Mouse (Mus musculus): ENCODE results near the gene BC048679. TPM values are rescaled to one million over a fixed set of nuclear protein-coding genes. Genes with fewer than 3 reads are reported as not detected.

The BC048679 gene
- not detected for total RNA-seq (2022)

DNA sequence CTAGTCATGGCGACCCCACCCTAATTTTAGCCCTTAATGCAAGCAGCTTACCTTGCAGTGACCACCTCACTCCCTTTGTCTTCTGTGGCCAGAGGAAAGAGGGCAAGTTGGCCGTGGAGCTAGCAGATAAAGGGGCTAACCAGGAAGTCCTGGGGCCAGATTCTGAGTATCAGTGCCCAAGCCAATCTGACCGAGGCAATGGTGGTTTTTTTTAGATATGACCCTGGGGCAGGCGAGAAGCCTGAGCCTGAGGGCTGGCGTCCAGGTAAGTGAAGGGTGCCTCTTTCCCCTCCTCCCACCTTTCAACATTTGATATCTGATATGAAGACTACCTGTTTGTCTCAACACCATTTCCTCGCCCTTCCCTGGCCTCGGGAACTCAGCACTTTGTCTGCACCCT lies at the start of gene BC048679:
Gene BC048679, minus strand, starts transcription at position 101 of the 400 bp plus-strand sequence.
- DNase-seq (ENCODE audit: low spot score in 2 of 2): no peak

DNA sequence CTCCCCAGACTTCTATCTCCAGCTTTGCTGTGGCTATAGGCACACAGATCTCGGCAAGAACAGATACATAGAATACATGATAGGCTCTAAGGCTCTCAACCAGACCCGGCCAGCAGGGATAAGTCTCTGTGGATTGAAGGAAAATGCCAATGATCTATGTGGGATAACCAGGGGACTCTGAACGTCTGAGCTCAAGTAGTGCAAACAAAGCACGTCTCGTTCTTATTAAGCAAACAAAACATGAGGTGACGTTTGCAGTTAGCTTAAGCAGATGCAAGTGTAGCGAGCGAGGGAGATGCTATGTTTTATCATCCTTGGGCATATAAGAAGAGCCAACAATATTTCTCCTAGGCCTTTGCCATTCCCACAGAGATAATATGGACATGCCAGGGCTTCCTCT lies 44.9 kb upstream of the BC048679 start:
- no peak for DNase-seq (ENCODE audit: low spot score in 2 of 2)

- peak in 1 of 2 experiments; percentile 80 for DNase-seq (ENCODE audit: low spot score in 2 of 2)
Observed at GRCm38 (mm10) chr7:81541924-81542524, 43.9 kb upstream of the BC048679 start.

- no peak for DNase-seq (ENCODE audit: low spot score in 2 of 2)
Observed at GRCm38 (mm10) chr7:81540999-81541398, 42.9 kb upstream of the BC048679 start.

DNA sequence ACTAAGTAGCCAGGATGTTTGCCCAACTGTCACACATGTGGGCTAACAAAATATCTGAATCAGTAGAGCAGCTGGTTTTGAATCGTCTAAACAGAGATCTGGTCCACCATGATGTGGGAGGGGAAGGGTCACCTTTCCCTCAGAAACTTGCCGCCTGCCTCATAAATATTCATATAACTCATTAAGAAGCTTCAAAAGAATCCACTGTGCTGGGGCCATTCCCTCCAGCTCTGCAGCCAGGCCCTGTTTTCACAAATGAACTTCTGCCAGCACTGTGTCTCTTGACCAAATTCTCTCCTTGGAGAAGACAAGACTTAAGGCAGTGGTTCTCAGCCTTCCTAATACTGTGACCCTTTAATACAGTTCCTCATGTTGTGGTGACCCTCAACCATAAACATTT lies 41.5 kb upstream of the BC048679 start:
- peak in 1 of 2 experiments; percentile 18 for DNase-seq (ENCODE audit: low spot score in 2 of 2)

DNA sequence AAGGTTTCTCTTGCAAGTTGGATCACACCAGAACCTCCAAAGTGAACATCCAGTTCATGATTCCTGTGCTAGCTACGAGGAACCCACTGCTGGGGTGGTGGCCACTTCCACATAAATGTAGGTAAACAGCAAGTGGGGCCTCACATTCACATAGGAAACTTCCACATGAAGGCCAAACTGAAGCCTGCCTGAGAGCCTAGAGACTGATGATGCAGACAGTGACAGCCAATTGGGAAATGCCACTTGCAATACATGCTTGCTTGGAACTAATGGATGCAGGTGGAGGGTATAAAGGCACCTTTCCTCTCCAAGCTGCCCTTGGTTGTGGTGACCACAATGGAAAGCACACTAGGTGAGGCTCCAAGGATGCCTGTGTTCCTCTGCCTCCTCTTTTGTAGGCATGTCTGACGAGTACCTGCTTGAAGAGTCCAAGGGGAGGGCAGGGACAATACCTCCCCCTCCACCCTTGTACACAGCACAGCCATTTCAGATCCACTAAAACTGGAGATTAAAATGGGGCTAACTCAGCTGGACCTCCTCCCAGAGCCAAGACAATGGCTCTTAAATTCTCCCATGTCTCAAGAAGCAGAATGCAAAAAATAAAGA lies 40.1 kb upstream of the BC048679 start:
- DNase-seq (ENCODE audit: low spot score in 2 of 2): no peak

GRCm38 (mm10) chr7:81536478-81536877 lies 38.4 kb upstream of the BC048679 start:
- DNase-seq (ENCODE audit: low spot score in 2 of 2): no peak

DNA sequence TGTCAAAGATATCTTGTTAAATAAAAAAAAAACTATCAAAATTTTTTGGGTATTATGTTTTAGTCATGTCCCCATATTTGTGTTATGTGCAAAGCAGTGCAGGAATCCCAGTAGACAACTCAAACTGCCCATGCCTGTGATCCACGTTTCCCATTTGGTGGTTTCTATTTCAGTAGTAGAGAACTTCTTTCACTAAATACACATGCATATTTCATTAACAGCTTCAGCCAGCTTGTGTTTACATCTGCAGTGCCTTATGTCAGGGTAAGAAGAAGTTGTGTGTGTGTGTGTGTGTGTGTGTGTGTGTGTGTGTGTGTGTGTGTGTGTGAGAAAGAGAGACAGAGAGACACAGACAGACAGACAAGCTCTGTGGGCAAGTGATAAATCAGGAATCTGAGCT lies 33.4 kb upstream of the BC048679 start:
- DNase-seq (ENCODE audit: low spot score in 2 of 2): no peak

DNA sequence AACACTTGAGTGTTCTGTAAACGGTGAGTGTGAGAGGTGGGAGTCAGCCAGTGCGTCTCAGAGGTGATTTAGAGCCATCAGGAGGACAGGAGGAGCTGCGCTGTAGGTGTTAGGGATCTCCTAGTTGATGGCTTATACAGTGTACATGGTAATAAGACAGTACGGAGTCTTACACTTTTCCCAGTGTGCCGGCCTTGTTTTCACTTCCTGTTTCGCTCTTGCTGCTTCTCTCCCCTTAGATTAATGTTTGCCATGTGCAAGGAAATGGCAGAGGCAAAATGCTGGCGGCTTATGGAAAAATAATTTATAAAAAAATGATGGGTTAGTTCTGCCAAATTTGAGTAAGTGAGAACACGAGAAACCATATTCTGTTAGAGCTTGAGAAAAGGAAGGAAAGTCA lies 30.8 kb upstream of the BC048679 start:
- DNase-seq (ENCODE audit: low spot score in 2 of 2): no peak

DNA sequence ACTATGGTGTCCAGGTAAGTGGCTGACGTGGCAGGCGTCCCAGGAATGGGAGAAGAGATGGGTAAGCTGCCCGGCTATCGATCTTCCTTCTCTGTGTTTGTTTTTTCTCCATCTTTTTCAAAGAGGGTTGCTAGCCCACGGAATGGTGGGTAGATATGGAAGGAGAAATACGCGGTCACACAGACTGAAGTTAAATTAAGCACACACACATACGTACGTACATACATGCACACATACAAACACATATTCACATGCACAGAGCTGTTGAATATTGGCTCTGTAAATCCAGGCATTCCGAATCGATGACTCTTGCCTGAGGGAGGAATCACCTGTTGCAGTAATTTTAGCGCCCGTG lies 25.6 kb upstream of the BC048679 start:
- DNase-seq (ENCODE audit: low spot score in 2 of 2): no peak

DNA sequence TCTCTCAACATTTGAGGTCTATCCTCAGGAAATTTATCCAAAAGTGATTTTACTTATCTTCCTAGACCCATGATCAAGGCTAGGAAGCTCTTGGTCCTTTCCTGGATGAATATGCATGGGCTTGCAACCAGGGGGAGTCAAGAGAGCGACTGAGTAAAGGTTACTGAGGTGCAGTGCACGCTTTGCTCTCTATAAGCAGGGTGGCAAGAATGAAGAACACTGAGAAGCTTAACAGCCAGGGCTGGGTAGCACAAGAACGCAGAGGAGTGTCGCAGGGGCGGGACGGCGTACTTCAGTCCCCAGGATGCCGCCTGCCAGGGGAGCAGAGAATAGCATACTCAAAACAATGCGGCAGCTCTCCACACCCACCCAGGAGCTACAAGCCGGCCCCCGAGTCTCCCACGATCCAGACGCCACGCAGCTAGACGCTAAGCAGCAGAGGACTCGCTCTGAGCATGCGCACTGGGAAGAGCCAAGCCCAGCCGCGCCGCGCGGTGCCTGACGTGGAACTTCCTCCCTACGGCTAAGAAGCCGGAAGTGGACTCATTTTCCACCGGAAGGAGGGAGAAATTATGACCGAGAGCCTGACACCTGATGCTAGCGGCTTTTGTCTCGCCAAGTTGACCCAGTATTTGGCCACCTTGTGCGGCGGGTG lies 25.1 kb upstream of the BC048679 start:
- peak; percentile 67 to 89 for DNase-seq (ENCODE audit: low spot score in 2 of 2)

DNA sequence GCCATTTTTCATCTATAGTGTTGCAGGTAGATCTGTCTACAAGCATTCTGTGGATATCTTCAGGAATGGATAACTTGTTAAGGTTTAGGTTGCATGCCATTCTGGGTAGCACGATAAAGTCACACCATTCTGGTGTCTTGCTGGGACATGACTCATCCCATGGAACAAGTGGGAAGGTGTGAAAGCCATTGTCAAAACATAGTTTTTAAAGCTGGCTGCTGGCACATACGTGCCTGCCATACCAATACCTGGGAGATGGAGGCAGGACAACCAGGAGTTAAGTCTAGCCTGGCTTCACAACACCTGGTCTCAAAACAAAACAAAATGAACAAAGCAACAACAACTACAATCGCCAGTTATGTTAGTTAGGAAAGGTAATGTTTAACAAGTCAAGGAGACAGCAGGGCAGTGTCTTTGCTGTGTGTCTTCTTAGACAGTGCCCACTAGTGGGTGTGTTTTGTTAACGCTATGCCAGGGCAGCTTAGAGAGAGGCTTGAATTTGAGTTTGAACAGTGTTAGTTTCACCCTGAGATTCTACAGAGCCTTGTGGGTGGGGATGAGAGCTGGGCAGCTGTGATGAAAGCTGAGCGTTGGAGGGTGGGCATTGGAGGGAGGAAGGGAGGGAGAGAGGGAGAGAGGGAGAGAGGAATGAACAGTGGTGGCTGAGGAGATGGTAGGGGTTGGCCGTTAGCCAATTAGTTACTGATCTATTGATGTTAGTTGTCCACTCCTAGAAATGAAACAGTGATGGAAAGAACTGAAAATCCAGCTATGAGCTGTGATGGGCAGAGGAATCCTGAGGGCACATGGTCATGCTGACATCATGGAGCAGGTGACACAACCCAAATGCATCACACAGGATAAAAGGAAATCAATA lies 18.3 kb upstream of the BC048679 start:
- peak in 1 of 2 experiments; percentile 43 for DNase-seq (ENCODE audit: low spot score in 2 of 2)

DNA sequence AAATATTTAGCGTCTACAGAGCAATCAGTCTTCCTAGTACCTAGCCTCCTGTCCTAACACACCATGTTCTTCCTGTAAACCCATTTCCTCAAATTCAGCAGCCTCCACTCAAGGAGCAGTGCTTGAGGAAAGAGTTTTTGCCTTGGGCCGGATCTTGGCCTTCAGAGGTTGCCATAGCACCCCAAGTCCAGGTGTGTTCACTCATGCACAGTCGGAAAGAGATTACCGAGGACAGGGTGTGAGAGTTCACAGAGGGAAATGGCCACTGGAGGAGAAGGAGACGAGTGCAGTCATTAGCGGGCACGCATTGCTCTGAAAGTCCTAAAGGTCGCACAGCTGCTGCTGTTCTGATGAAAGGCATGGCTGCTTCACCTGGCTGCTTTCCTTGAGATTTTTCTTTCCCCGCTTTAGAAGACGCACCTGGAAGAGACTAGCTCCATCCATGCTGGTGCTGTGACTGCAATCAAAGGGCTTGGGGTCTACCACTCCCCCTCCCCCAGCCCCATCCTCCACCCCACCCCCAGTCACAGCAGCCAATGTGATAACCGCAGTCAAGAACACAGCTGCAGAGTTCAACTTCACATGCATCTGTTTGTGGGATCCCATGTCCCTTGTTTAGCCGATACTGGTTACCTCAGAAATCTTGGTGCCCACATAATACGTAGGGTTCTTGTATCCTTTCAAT lies 17.0 kb upstream of the BC048679 start:
- DNase-seq (ENCODE audit: low spot score in 2 of 2): no peak

- DNase-seq (ENCODE audit: low spot score in 2 of 2): no peak
Observed at GRCm38 (mm10) chr7:81501050-81501449, 3.0 kb upstream of the BC048679 start.

DNA sequence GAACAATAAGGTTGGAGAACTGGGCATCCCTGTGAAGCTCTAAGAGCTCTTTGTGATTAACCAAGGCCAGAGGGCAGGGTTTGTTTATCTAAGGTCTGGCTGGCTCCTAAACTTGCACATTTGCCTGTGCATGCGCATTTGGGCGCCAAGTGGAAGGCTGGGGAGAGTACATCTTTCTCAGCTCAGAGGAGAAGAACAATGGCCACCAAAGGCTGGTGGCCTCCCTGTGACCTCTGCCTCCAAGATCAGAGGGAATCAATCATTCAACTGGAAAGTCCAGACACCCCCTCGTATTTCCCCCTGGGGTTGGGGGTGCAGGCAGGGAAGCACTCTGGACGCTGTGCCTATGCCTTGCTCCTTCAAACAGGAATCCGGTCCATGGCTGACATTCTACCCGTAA lies 910 bp downstream of the BC048679 start:
- DNase-seq (ENCODE audit: low spot score in 2 of 2): no peak

- peak; percentile 66 to 78 for DNase-seq (ENCODE audit: low spot score in 2 of 2)
Observed at GRCm38 (mm10) chr7:81493331-81494021, 4.6 kb downstream of the BC048679 start, which contains the start of gene Ap3b2. TSS of gene Ap3b2 (minus strand) at chr7:81493925.

- no peak for DNase-seq (ENCODE audit: low spot score in 2 of 2)
Observed at GRCm38 (mm10) chr7:81492628-81493027, 5.5 kb downstream of the BC048679 start.

DNA sequence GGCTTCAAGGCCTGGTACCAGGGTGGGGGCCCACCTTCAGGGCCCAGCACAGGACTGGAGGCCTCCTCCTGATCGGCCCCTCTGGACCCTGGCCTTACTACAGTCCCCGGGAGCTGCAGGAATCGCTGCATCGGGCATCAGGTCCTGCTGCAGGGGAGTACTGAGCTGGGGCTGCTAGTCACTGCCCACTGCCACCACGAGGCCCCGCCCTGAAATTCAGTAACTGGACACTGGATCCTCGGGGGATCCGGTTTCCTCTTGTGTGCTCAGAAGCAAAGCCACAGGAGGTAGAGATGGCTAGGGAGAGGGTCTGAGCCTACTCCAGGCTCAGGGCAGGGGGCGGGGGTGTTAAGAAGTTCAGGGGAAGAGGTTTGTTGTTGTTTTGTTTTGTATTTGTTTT lies 8.4 kb downstream of the BC048679 start:
- no peak for DNase-seq (ENCODE audit: low spot score in 2 of 2)

- DNase-seq (ENCODE audit: low spot score in 2 of 2): no peak
Observed at GRCm38 (mm10) chr7:81480800-81481199, 17.3 kb downstream of the BC048679 start.

DNA sequence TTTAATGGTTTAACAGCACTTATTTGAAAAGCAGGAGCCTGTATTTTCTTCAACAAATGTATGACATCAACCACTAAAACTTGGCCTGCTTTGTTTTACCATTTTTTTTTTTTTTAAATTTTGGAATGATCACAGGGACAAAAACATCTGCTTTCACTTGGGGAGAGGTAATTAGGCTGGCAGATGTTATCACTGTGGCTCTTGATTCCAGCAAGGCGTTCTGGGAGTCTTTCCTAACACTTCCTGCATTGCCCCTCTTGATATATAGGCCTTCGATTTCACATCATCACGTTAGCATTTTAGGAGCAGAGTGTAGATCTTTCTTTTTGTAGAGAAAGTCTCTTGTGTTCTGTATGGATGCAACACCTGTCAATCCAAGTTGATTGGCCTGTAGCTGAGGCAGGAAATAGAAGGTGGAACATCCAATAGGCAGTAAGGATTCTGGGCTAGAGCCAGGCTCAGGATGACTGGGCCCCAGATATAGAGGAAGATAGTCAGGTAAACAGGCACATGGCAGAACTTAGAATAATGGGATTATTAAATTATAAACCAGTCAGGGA lies 18.5 kb downstream of the BC048679 start:
- DNase-seq (ENCODE audit: low spot score in 2 of 2): no peak

Measured in left cerebral cortex, adult 8-10 months (tissue).